In genomic region chr8:109871056-109871455, GRCm38 (mm10) we compare ENCODE assay signal across 27 mouse cellular contexts. TPM values are rescaled to one million over a fixed set of nuclear protein-coding genes. Genes with fewer than 3 reads are reported as not detected.
A peak's percentile ranks its signal among the peaks of the same experiment; 100 is the strongest.
DNase-seq lines count a peak whose midpoint lies in the region; ATAC-seq and TF ChIP-seq lines count a peak whose summit lies in the region.
"Had no signal": no experiment of that assay in that cellular context is flagged by ENCODE, and none has a peak within 500 bp of the region (broad histone marks: within the 10 kb centered on the region; RNA-seq: fewer than 3 reads in every experiment).

No protein-coding gene starts in this region.

- H3K9me3 ChIP-seq in intestine, postnatal 0 days (ENCODE audit: control insufficient read depth), result no peaks in the 10 kb centered on the region
- H3K9me3 ChIP-seq in intestine, embryonic 15.5 days, result no peaks in the 10 kb centered on the region
- no peaks in the 10 kb centered on the region for H3K9me3 ChIP-seq in MEL (replicated peaks; ENCODE audit: insufficient read depth, low read length)
- no peaks in the 10 kb centered on the region for H3K9me3 ChIP-seq in liver, embryonic 15.5 days (replicated peaks)
- H3K9me3 ChIP-seq: embryonic facial prominence, embryonic 10.5 days; embryonic facial prominence, embryonic 13.5 days; heart, embryonic 10.5 days; heart, embryonic 13.5 days had no signal

- no peak overlapping the region for H3K4me2 ChIP-seq in intestine, postnatal 0 days (replicated peaks; ENCODE audit: low read depth)
- no peak overlapping the region for H3K4me2 ChIP-seq in intestine, embryonic 15.5 days (replicated peaks)
- peak overlapping the region; percentile 52 for H3K4me2 ChIP-seq in liver, embryonic 15.5 days
- H3K4me2 ChIP-seq: embryonic facial prominence, embryonic 13.5 days; heart, embryonic 13.5 days; hindbrain, embryonic 14.5 days had no signal

- H3K36me3 ChIP-seq in intestine, postnatal 0 days (ENCODE audit: control insufficient read depth, insufficient read depth), result no peaks in the 10 kb centered on the region
- H3K36me3 ChIP-seq in intestine, embryonic 15.5 days, result no peaks in the 10 kb centered on the region
- peaks cover 0 to 20% of the 10 kb centered on the region in 2 experiments; a peak in 2 of 4 replicates for H3K36me3 ChIP-seq in MEL (ENCODE audit: control insufficient read depth in 1 of 2, insufficient read depth in 2 of 2, low read length in 2 of 2)
- H3K36me3 ChIP-seq in liver, embryonic 15.5 days (replicated peaks), result peaks cover 27% of the 10 kb centered on the region
- H3K36me3 ChIP-seq: heart, embryonic 10.5 days had no signal

- TF ChIP-seq EP300 in MEL (IDR thresholded peaks at IDR 0.05; ENCODE audit: low read depth in 1 of 2, low read length in 2 of 2), result peak; percentile 50 to 52; a peak in 3 of 4 replicates

- peaks cover 5% of the 10 kb centered on the region; the same call in 1 of the 2 replicates for H3K4me1 ChIP-seq in intestine, postnatal 0 days (replicated peaks; ENCODE audit: control insufficient read depth, insufficient read depth, low read length)
- H3K4me1 ChIP-seq in intestine, embryonic 15.5 days (replicated peaks), result 0 out of 2 replicates have a peak, but pooled peaks cover 2% of the 10 kb centered on the region
- peaks cover 12 to 14% of the 10 kb centered on the region in 2 experiments for H3K4me1 ChIP-seq in MEL (ENCODE audit: control insufficient read depth in 1 of 2, insufficient read depth in 2 of 2, low read length in 2 of 2)
- H3K4me1 ChIP-seq in liver, embryonic 15.5 days (replicated peaks), result peaks cover 49% of the 10 kb centered on the region

- WGBS in intestine, postnatal 0 days, result 55% methylated on average over 1 of the region's 1 CpGs
- WGBS in intestine, embryonic 15.5 days, result 83% methylated on average over 1 of the region's 1 CpGs
- WGBS in liver, embryonic 15.5 days (ENCODE audit: insufficient replicate concordance), result 24% methylated on average over 1 of the region's 1 CpGs

- TF ChIP-seq RAD21 in MEL (IDR thresholded peaks at IDR 0.05; ENCODE audit: low read depth, low read length), result no peak

- peaks cover 5% of the 10 kb centered on the region for H3K79me2 ChIP-seq in MEL (ENCODE audit: control insufficient read depth, insufficient read depth, low read length, poor library complexity)

- no peak overlapping the region for H3K4me3 ChIP-seq in intestine, postnatal 0 days (ENCODE audit: low read depth, low read length)
- no peak overlapping the region for H3K4me3 ChIP-seq in intestine, embryonic 15.5 days (replicated peaks)
- no peak overlapping the region for H3K4me3 ChIP-seq in MEL (ENCODE audit: control insufficient read depth in 1 of 2, insufficient read depth in 1 of 2, low read depth in 2 of 2, low read length in 2 of 2)
- peak overlapping the region; percentile 100 for H3K4me3 ChIP-seq in liver, embryonic 15.5 days (replicated peaks)
- H3K4me3 ChIP-seq: embryonic facial prominence, embryonic 10.5 days; embryonic facial prominence, embryonic 13.5 days; heart, embryonic 10.5 days; heart, embryonic 13.5 days had no signal

- no peaks in the 10 kb centered on the region for H3K27me3 ChIP-seq in intestine, postnatal 0 days (replicated peaks; ENCODE audit: control insufficient read depth, insufficient read depth, low read length)
- H3K27me3 ChIP-seq in intestine, embryonic 15.5 days (replicated peaks), result no peaks in the 10 kb centered on the region
- no peaks in the 10 kb centered on the region for H3K27me3 ChIP-seq in MEL (ENCODE audit: control insufficient read depth in 1 of 2, insufficient read depth in 2 of 2, low read length in 2 of 2)
- H3K27me3 ChIP-seq in liver, embryonic 15.5 days, result no peaks in the 10 kb centered on the region
- H3K27me3 ChIP-seq: embryonic facial prominence, embryonic 13.5 days; heart, embryonic 13.5 days had no signal

- no peak for TF ChIP-seq POLR2A in MEL (IDR thresholded peaks at IDR 0.05; ENCODE audit: control insufficient read depth in 1 of 2, insufficient read depth in 1 of 2, low read depth in 1 of 2, low read length in 2 of 2, poor library complexity in 1 of 2)

- ATAC-seq in intestine, postnatal 0 days, result no peak
- no peak for ATAC-seq in intestine, embryonic 15.5 days
- ATAC-seq in liver, embryonic 15.5 days (ENCODE audit: insufficient read depth), result no peak
- ATAC-seq: forebrain, embryonic 14.5 days; hindbrain, postnatal 0 days; inflammation-experienced regulatory T-cells, adult 6 months had no signal

- DNase-seq in 416B (ENCODE audit: low read depth) (peak; percentile 48), MEL (ENCODE audit: low read depth, low spot score) (peak; percentile 39)
- DNase-seq in frontal cortex, postnatal 10 days (ENCODE audit: low spot score in 2 of 2), result no peak
- no peak for DNase-seq in retina, embryonic 14.5 days (ENCODE audit: low spot score)
- no peak for DNase-seq in kidney, postnatal 10 days
- DNase-seq: adrenal gland, adult 2 months; adrenal gland, postnatal 25 days; cerebellum, adult 11-12 months; cerebellum, adult 8-10 months; cerebellum, postnatal 10 days; cerebellum, postnatal 36 days; embryo, embryonic 11 days; gastrocnemius, postnatal 10 days; heart, adult 18-20 months; heart, postnatal 14 days; heart, postnatal 4 days had no signal

- H3K27ac ChIP-seq in intestine, postnatal 0 days (ENCODE audit: low read depth, low read length), result 0 out of 2 replicates have a peak overlapping the region, but pooled peaks have one; percentile 21
- no peak overlapping the region for H3K27ac ChIP-seq in intestine, embryonic 15.5 days
- H3K27ac ChIP-seq in MEL (ENCODE audit: control insufficient read depth, low read depth, low read length), result peak overlapping the region; percentile 10; the same call in 1 of the 2 replicates
- peak overlapping the region; percentile 65 for H3K27ac ChIP-seq in liver, embryonic 15.5 days (replicated peaks)
- H3K27ac ChIP-seq: embryonic facial prominence, embryonic 10.5 days; embryonic facial prominence, embryonic 13.5 days; heart, embryonic 10.5 days; heart, embryonic 13.5 days; hindbrain, embryonic 14.5 days; hindbrain, postnatal 0 days had no signal

- no peak overlapping the region for H3K9ac ChIP-seq in intestine, postnatal 0 days (ENCODE audit: low read depth, low read length)
- H3K9ac ChIP-seq in intestine, embryonic 15.5 days, result no peak overlapping the region
- no peak overlapping the region for H3K9ac ChIP-seq in MEL (ENCODE audit: control insufficient read depth, low read depth, low read length, poor library complexity, severe bottlenecking)
- peak overlapping the region; percentile 42; the same call in 1 of the 2 replicates for H3K9ac ChIP-seq in liver, embryonic 15.5 days
- H3K9ac ChIP-seq: embryonic facial prominence, embryonic 13.5 days; heart, embryonic 13.5 days; hindbrain, embryonic 14.5 days had no signal

- no peak for TF ChIP-seq CTCF in intestine, postnatal 0 days (IDR thresholded peaks at IDR 0.05; ENCODE audit: low read depth)
- TF ChIP-seq CTCF in MEL (IDR thresholded peaks at IDR 0.05 in 2 of 3, conservative IDR thresholded peaks at IDR 0.05 in 1 of 3; ENCODE audit: control insufficient read depth in 1 of 3, insufficient read depth in 1 of 3, low read depth in 2 of 3, low read length in 3 of 3, poor library complexity in 1 of 3, severe bottlenecking in 1 of 3), result no peak

TF ChIP-seq in MEL, 35 proteins besides CTCF, POLR2A, EP300 and RAD21:
- TF ChIP-seq USF2 (IDR thresholded peaks at IDR 0.05; ENCODE audit: borderline replicate concordance in 1 of 2, insufficient read depth in 1 of 2, low read depth in 1 of 2, low read length in 2 of 2) (no peak), TCF12 (IDR thresholded peaks at IDR 0.05; ENCODE audit: low read depth, low read length) (peak; percentile 44), UBTF (IDR thresholded peaks at IDR 0.05; ENCODE audit: borderline replicate concordance, insufficient read depth, low read depth, low read length) (no peak), SIN3A (IDR thresholded peaks at IDR 0.05; ENCODE audit: low read length) (no peak), MAFK (IDR thresholded peaks at IDR 0.05; ENCODE audit: borderline replicate concordance, low read depth, low read length) (no peak), MAX (IDR thresholded peaks at IDR 0.05; ENCODE audit: low read length) (peak; percentile 39; the same call in 1 of the 2 replicates), MYB (IDR thresholded peaks at IDR 0.05; ENCODE audit: low read depth, low read length) (no peak), ZMIZ1 (IDR thresholded peaks at IDR 0.05; ENCODE audit: low read depth, low read length) (no peak), NRF1 (IDR thresholded peaks at IDR 0.05; ENCODE audit: insufficient read depth, low read depth, low read length, poor library complexity, severe bottlenecking) (no peak), MAZ (IDR thresholded peaks at IDR 0.05; ENCODE audit: low read depth, low read length) (no peak), TAL1 (IDR thresholded peaks at IDR 0.05; ENCODE audit: low read length) (no peak), MYC (IDR thresholded peaks at IDR 0.05; ENCODE audit: low read depth, low read length) (no peak), USF1 (IDR thresholded peaks at IDR 0.05; ENCODE audit: low read depth, low read length) (no peak), RCOR1 (IDR thresholded peaks at IDR 0.05; ENCODE audit: low read depth, low read length) (peak; percentile 53), CHD2 (IDR thresholded peaks at IDR 0.05; ENCODE audit: low read length) (no peak), GABPA (IDR thresholded peaks at IDR 0.05; ENCODE audit: low read depth, low read length) (no peak), SMC3 (IDR thresholded peaks at IDR 0.05; ENCODE audit: low read depth, low read length) (no peak), GATA1 (IDR thresholded peaks at IDR 0.05; ENCODE audit: low read depth, low read length) (peak; percentile 24; the same call in 1 of the 2 replicates), MEF2A (IDR thresholded peaks at IDR 0.05; ENCODE audit: extremely low read depth, insufficient replicate concordance, low read depth, low read length, poor library complexity, severe bottlenecking) (no peak), ETS1 (IDR thresholded peaks at IDR 0.05; ENCODE audit: low read depth, low read length) (peak; percentile 60), MXI1 (IDR thresholded peaks at IDR 0.05; ENCODE audit: low read depth, low read length) (no peak; the same call in 1 of the 2 replicates)

RNA-seq across cellular contexts. Expression of gene Phlpp2, which starts 2.7 kb away (rescaled TPM):
- polyA plus RNA-seq in intestine, postnatal 0 days (2015; fragmentation: Nextera tagmentation; extraction: Ambion mirVana), result 3.1 and 4.1 TPM in 2 replicates
- 2.1 and 2.4 TPM in 2 replicates for polyA plus RNA-seq in intestine, embryonic 15.5 days (2015; fragmentation: Nextera tagmentation; extraction: Ambion mirVana)
- total RNA-seq in MEL (2012; rRNA removed), result 1.7 and 2.1 TPM in 2 replicates
- polyA plus RNA-seq in MEL (2012; ENCODE audit: insufficient read depth in 1 of 2, insufficient read length in 2 of 2, low read depth in 1 of 2, low replicate concordance in 2 of 2, missing spikeins in 1 of 2), result 1 to 10 TPM in 1 of 2 experiments, not detected in 1; 5.9 TPM
- 3.2 and 3.7 TPM in 2 replicates for polyA plus RNA-seq in liver, embryonic 15.5 days (2015; fragmentation: Nextera tagmentation; extraction: Ambion mirVana)

Comparison
In these comparisons a context has a peak if more than half of its experiments do, and no peak if none do; other contexts are left out.
1. DNase-seq: peak in 416B (single experiment) and MEL (single experiment); none in frontal cortex, postnatal 10 days (0 of 2), retina, embryonic 14.5 days (single experiment) and kidney, postnatal 10 days (single experiment).